Comparison of ENCODE assay signal across 10 mouse cellular contexts in genomic region chr10:17574894-17575293, GRCm38 (mm10).
DNase-seq lines count a peak whose midpoint lies in the region; ATAC-seq and TF ChIP-seq lines count a peak whose summit lies in the region.
"Had no signal": no experiment of that assay in that cellular context is flagged by ENCODE, and none has a peak within 500 bp of the region (broad histone marks: within the 10 kb centered on the region; RNA-seq: fewer than 3 reads in every experiment).

No protein-coding gene starts in this region.

- TF ChIP-seq CTCF in MEL (IDR thresholded peaks at IDR 0.05 in 2 of 3, conservative IDR thresholded peaks at IDR 0.05 in 1 of 3; ENCODE audit: control insufficient read depth in 1 of 3, insufficient read depth in 1 of 3, low read depth in 2 of 3, low read length in 3 of 3, poor library complexity in 1 of 3, severe bottlenecking in 1 of 3) = no peak

- no peak for TF ChIP-seq EP300 in MEL (IDR thresholded peaks at IDR 0.05; ENCODE audit: low read depth in 1 of 2, low read length in 2 of 2)

- peaks cover 22% of the 10 kb centered on the region; the same call in 1 of the 2 replicates for H3K4me1 ChIP-seq in kidney, embryonic 16.5 days (ENCODE audit: insufficient read depth, low read length)
- H3K4me1 ChIP-seq in MEL (ENCODE audit: control insufficient read depth in 1 of 2, insufficient read depth in 2 of 2, low read length in 2 of 2) = peaks cover 8 to 21% of the 10 kb centered on the region in 2 experiments
- H3K4me1 ChIP-seq: hindbrain, embryonic 15.5 days had no signal

- ATAC-seq in kidney, embryonic 16.5 days (ENCODE audit: low FRiP score, low TSS enrichment) = no peak
- ATAC-seq in megakaryocyte progenitor cell, adult 5-6 weeks (replicated peaks; ENCODE audit: poor library complexity) = peak; percentile 37
- ATAC-seq: Patski had no signal

- no peak for TF ChIP-seq POLR2A in MEL (IDR thresholded peaks at IDR 0.05; ENCODE audit: control insufficient read depth in 1 of 2, insufficient read depth in 1 of 2, low read depth in 1 of 2, low read length in 2 of 2, poor library complexity in 1 of 2)

- no peak overlapping the region for H3K4me2 ChIP-seq in kidney, embryonic 16.5 days (replicated peaks; ENCODE audit: low read depth, low read length)
- H3K4me2 ChIP-seq: hindbrain, embryonic 15.5 days had no signal

- no peak overlapping the region for H3K9ac ChIP-seq in kidney, embryonic 16.5 days (replicated peaks; ENCODE audit: low read length)
- peak overlapping the region; percentile 55 for H3K9ac ChIP-seq in MEL (ENCODE audit: control insufficient read depth, low read depth, low read length, poor library complexity, severe bottlenecking)
- H3K9ac ChIP-seq: hindbrain, embryonic 15.5 days had no signal

- 43% methylated on average over 3 of the region's 3 CpGs for WGBS in kidney, embryonic 16.5 days

- no peaks in the 10 kb centered on the region for H3K79me2 ChIP-seq in MEL (ENCODE audit: control insufficient read depth, insufficient read depth, low read length, poor library complexity)

- H3K27me3 ChIP-seq in kidney, embryonic 16.5 days (ENCODE audit: insufficient read depth, low read length) = no peaks in the 10 kb centered on the region
- no peaks in the 10 kb centered on the region for H3K27me3 ChIP-seq in MEL (ENCODE audit: control insufficient read depth in 1 of 2, insufficient read depth in 2 of 2, low read length in 2 of 2)
- H3K27me3 ChIP-seq: hindbrain, embryonic 15.5 days; Patski had no signal

- H3K36me3 ChIP-seq in kidney, embryonic 16.5 days (ENCODE audit: insufficient read depth, low read length) = no peaks in the 10 kb centered on the region
- peaks cover 0 to 18% of the 10 kb centered on the region in 2 experiments; a peak in 2 of 4 replicates for H3K36me3 ChIP-seq in MEL (ENCODE audit: control insufficient read depth in 1 of 2, insufficient read depth in 2 of 2, low read length in 2 of 2)
- H3K36me3 ChIP-seq: hindbrain, embryonic 15.5 days had no signal

- 0 out of 2 replicates have a peak, but pooled peaks cover 3% of the 10 kb centered on the region for H3K9me3 ChIP-seq in kidney, embryonic 16.5 days (ENCODE audit: low read length)
- H3K9me3 ChIP-seq in MEL (replicated peaks; ENCODE audit: insufficient read depth, low read length) = no peaks in the 10 kb centered on the region
- H3K9me3 ChIP-seq: hindbrain, embryonic 15.5 days had no signal

- no peak for DNase-seq in kidney, postnatal 14 days
- peak; percentile 52 for DNase-seq in MEL (ENCODE audit: low read depth, low spot score)
- peak; percentile 22 for DNase-seq in induced T-regulatory cell, adult 2 months (ENCODE audit: low read depth)
- no peak for DNase-seq in cerebellum, adult 9-10 months
- no peak for DNase-seq in gastrocnemius, postnatal 4 days (ENCODE audit: low spot score in 2 of 2)
- DNase-seq: right cerebral cortex, postnatal 4 days had no signal

- no peak overlapping the region for H3K4me3 ChIP-seq in kidney, embryonic 16.5 days (ENCODE audit: low read length)
- peak overlapping the region; percentile 43 to 47 for H3K4me3 ChIP-seq in MEL (ENCODE audit: control insufficient read depth in 1 of 2, insufficient read depth in 1 of 2, low read depth in 2 of 2, low read length in 2 of 2)
- H3K4me3 ChIP-seq: hindbrain, embryonic 15.5 days had no signal

- H3K27ac ChIP-seq in kidney, embryonic 16.5 days (ENCODE audit: low read length) = peak overlapping the region; percentile 49; the same call in 1 of the 2 replicates
- peak overlapping the region; percentile 75 for H3K27ac ChIP-seq in MEL (ENCODE audit: control insufficient read depth, low read depth, low read length)
- H3K27ac ChIP-seq: hindbrain, embryonic 15.5 days had no signal

- TF ChIP-seq RAD21 in MEL (IDR thresholded peaks at IDR 0.05; ENCODE audit: low read depth, low read length) = no peak

TF ChIP-seq in MEL, 35 proteins besides CTCF, POLR2A, EP300 and RAD21:
- no peak; the same call in none of the 2 replicates for TF ChIP-seq RCOR1 (IDR thresholded peaks at IDR 0.05; ENCODE audit: low read depth, low read length)
- 0 out of 2 replicates have a peak, but pooled peaks have one; percentile 33 for TF ChIP-seq TBP (IDR thresholded peaks at IDR 0.05; ENCODE audit: low read depth, low read length)

Comparison
In these comparisons a context has a peak if more than half of its experiments do, and no peak if none do; other contexts are left out.
1. DNase-seq: peak in MEL (single experiment) and induced T-regulatory cell, adult 2 months (single experiment); none in kidney, postnatal 14 days (single experiment), cerebellum, adult 9-10 months (single experiment) and gastrocnemius, postnatal 4 days (0 of 2).